Comparison of ENCODE assay signal across 15 mouse cellular contexts in genomic region chr16:6963533-6963932, GRCm38 (mm10).
DNase-seq lines count a peak whose midpoint lies in the region; ATAC-seq and TF ChIP-seq lines count a peak whose summit lies in the region.
"Had no signal": no experiment of that assay in that cellular context is flagged by ENCODE, and none has a peak within 500 bp of the region (broad histone marks: within the 10 kb centered on the region; RNA-seq: fewer than 3 reads in every experiment).

No protein-coding gene starts in this region.

- no peaks in the 10 kb centered on the region for H3K27me3 ChIP-seq in midbrain, embryonic 15.5 days (replicated peaks)
- H3K27me3 ChIP-seq: intestine, embryonic 15.5 days; neural tube, embryonic 15.5 days had no signal

- no peaks in the 10 kb centered on the region for H3K36me3 ChIP-seq in midbrain, embryonic 15.5 days (replicated peaks)
- H3K36me3 ChIP-seq: intestine, embryonic 15.5 days; neural tube, embryonic 15.5 days had no signal

- no peak for ATAC-seq in midbrain, embryonic 15.5 days (replicated peaks)
- ATAC-seq: forebrain, embryonic 13.5 days; intestine, embryonic 15.5 days had no signal

- H3K4me2 ChIP-seq in midbrain, embryonic 15.5 days = no peak overlapping the region
- H3K4me2 ChIP-seq: forebrain, embryonic 13.5 days; intestine, embryonic 15.5 days; liver, embryonic 11.5 days; neural tube, embryonic 15.5 days had no signal

- no peak for TF ChIP-seq CTCF in left cerebral cortex, adult 2 months (IDR thresholded peaks at IDR 0.05)

- no peak overlapping the region for H3K4me3 ChIP-seq in left cerebral cortex, adult 2 months
- no peak overlapping the region for H3K4me3 ChIP-seq in midbrain, embryonic 15.5 days
- H3K4me3 ChIP-seq: forebrain, embryonic 13.5 days; intestine, embryonic 15.5 days; neural tube, embryonic 15.5 days had no signal

- peaks cover 22% of the 10 kb centered on the region for H3K4me1 ChIP-seq in midbrain, embryonic 15.5 days
- H3K4me1 ChIP-seq: intestine, embryonic 15.5 days had no signal

- no peaks in the 10 kb centered on the region for H3K9me3 ChIP-seq in midbrain, embryonic 15.5 days
- H3K9me3 ChIP-seq: forebrain, embryonic 13.5 days; intestine, embryonic 15.5 days; neural tube, embryonic 15.5 days had no signal

- DNase-seq in left cerebral cortex, adult 2 months (ENCODE audit: extremely low spot score in 1 of 2, low spot score in 2 of 2) = peak; percentile 34 to 52
- no peak for DNase-seq in left cerebral cortex, postnatal 10 days (ENCODE audit: extremely low spot score in 1 of 2, low spot score in 2 of 2)
- peak; percentile 5 to 22 for DNase-seq in adrenal gland, adult 18-20 months (ENCODE audit: low spot score in 2 of 2)
- peak; percentile 55 for DNase-seq in cerebellum, adult 9-10 months
- DNase-seq in right cerebral cortex, postnatal 36 days (ENCODE audit: low spot score in 2 of 2) = peak; percentile 24 to 41
- no peak for DNase-seq in spleen, postnatal 4 days (ENCODE audit: low spot score in 2 of 2)
- DNase-seq: heart, postnatal 36 days; lung, postnatal 10 days; midbrain, embryonic 14.5 days; thymus, postnatal 14 days had no signal

- H3K27ac ChIP-seq in left cerebral cortex, adult 2 months = 0 out of 2 replicates have a peak overlapping the region, but pooled peaks have one; percentile 18
- no peak overlapping the region for H3K27ac ChIP-seq in midbrain, embryonic 15.5 days
- H3K27ac ChIP-seq: forebrain, embryonic 13.5 days; intestine, embryonic 15.5 days; neural tube, embryonic 15.5 days had no signal

- intact Hi-C loops in left cerebral cortex, adult 2 months (cut with DNase I) = loop anchor here (5.0 kb wide), 1 partner anchor 76 kb away; no protein-coding TSS in a partner anchor
- intact Hi-C loops in left cerebral cortex, postnatal 10 days (cut with DNase I) = no loop called here

- 81% methylated on average over 4 of the region's 4 CpGs for WGBS in midbrain, embryonic 15.5 days

- no peak overlapping the region for H3K9ac ChIP-seq in midbrain, embryonic 15.5 days
- H3K9ac ChIP-seq: forebrain, embryonic 13.5 days; intestine, embryonic 15.5 days; neural tube, embryonic 15.5 days had no signal

Comparison
In these comparisons a context has a peak if more than half of its experiments do, and no peak if none do; other contexts are left out.
1. DNase-seq: peak in left cerebral cortex, adult 2 months (2 of 2), adrenal gland, adult 18-20 months (2 of 2), cerebellum, adult 9-10 months (single experiment) and right cerebral cortex, postnatal 36 days (2 of 2); none in left cerebral cortex, postnatal 10 days (0 of 2) and spleen, postnatal 4 days (0 of 2).